Mouse (Mus musculus) embryo, embryonic 9.5 days (tissue): Measurements from ENCODE around the gene Ccdc93.

Experiments used
- DNase-seq: peaks from one replicate; pipeline ENCODE4 v3.0.0-alpha.2; 2017; ENCODE audit errors: extremely low spot score

Ccdc93 gene

GRCm38 (mm10) chr1:121447216-121447615, 16.4 kb downstream of the Ccdc93 start:
- no peak for DNase-seq

- DNase-seq: no peak
Measured at GRCm38 (mm10) chr1:121448166-121448565, 17.3 kb downstream of the Ccdc93 start.

- no peak for DNase-seq
Measured at GRCm38 (mm10) chr1:121451009-121451408, 20.2 kb downstream of the Ccdc93 start.

- DNase-seq: no peak
Measured at GRCm38 (mm10) chr1:121452498-121452897, 21.6 kb downstream of the Ccdc93 start.

- no peak for DNase-seq
Measured at GRCm38 (mm10) chr1:121453053-121453452, 22.2 kb downstream of the Ccdc93 start.

- no peak for DNase-seq
Measured at GRCm38 (mm10) chr1:121454951-121455350, 24.1 kb downstream of the Ccdc93 start.

- DNase-seq: no peak
Measured at GRCm38 (mm10) chr1:121460077-121460476, 29.2 kb downstream of the Ccdc93 start.

GRCm38 (mm10) chr1:121461895-121462294, 31.0 kb downstream of the Ccdc93 start:
- DNase-seq: no peak

- DNase-seq: no peak
Measured at GRCm38 (mm10) chr1:121462643-121463042, 31.8 kb downstream of the Ccdc93 start.

GRCm38 (mm10) chr1:121463806-121464205, 33.0 kb downstream of the Ccdc93 start:
- no peak for DNase-seq

- DNase-seq: no peak
Measured at GRCm38 (mm10) chr1:121466276-121466675, 35.4 kb downstream of the Ccdc93 start.

GRCm38 (mm10) chr1:121468271-121468670, 37.4 kb downstream of the Ccdc93 start:
- no peak for DNase-seq

GRCm38 (mm10) chr1:121471503-121471902, 40.7 kb downstream of the Ccdc93 start:
- no peak for DNase-seq

GRCm38 (mm10) chr1:121477716-121478115, 46.9 kb downstream of the Ccdc93 start:
- no peak for DNase-seq

- no peak for DNase-seq
Measured at GRCm38 (mm10) chr1:121478284-121478980, 47.6 kb downstream of the Ccdc93 start.

GRCm38 (mm10) chr1:121479403-121479802, 48.6 kb downstream of the Ccdc93 start:
- no peak for DNase-seq

- DNase-seq: no peak
Measured at GRCm38 (mm10) chr1:121483091-121483490, 52.2 kb downstream of the Ccdc93 start.

GRCm38 (mm10) chr1:121486803-121487202, 56.0 kb downstream of the Ccdc93 start:
- no peak for DNase-seq

GRCm38 (mm10) chr1:121490241-121490640, 59.4 kb downstream of the Ccdc93 start:
- peak; percentile 25 for DNase-seq

GRCm38 (mm10) chr1:121497093-121497492, 66.2 kb downstream of the Ccdc93 start:
- DNase-seq: no peak

GRCm38 (mm10) chr1:121508729-121509128, 77.9 kb downstream of the Ccdc93 start:
- no peak for DNase-seq

GRCm38 (mm10) chr1:121510420-121511140, 79.7 kb downstream of the Ccdc93 start:
- no peak for DNase-seq

- DNase-seq: no peak
Measured at GRCm38 (mm10) chr1:121511186-121511585, 80.3 kb downstream of the Ccdc93 start.
